Mouse (Mus musculus) kidney, embryonic 16.5 days (tissue): ENCODE measurements at regions not wholly inside any gene's neighbourhood (a gene's known extent, or its start where the extent isn't known, plus 50 kb on each side); places are given as distances from the start of the nearest gene placed in this dataset.

Source experiments
- ATAC-seq: fragments of 200-750 bp; cut with Nextera tagmentation; 2 replicates; pipeline ENCODE4 v1.8.0; 2017; ENCODE audit warnings: moderate TSS enrichment; ENCODE audit not compliant: low FRiP score, low TSS enrichment
- H3K27ac ChIP-seq: fragments of 300-500 bp; sonication (generic); 2 replicates; pipeline ENCODE4 v1.5.1; 2014; ENCODE audit warnings: low read length
- H3K27me3 ChIP-seq: fragments of 300-500 bp; sonication (generic); 2 replicates; pipeline ENCODE4 v1.6.1; 2014; ENCODE audit warnings: low read length, control low read depth, mixed read lengths; ENCODE audit not compliant: insufficient read depth
- H3K36me3 ChIP-seq: fragments of 300-500 bp; sonication (generic); 2 replicates; pipeline ENCODE4 v1.6.1; 2014; ENCODE audit warnings: low read length, control low read depth, mixed read lengths; ENCODE audit not compliant: insufficient read depth
- H3K4me1 ChIP-seq: fragments of 300-500 bp; sonication (generic); 2 replicates; pipeline ENCODE4 v1.6.1; 2014; ENCODE audit warnings: low read length, control low read depth, mixed read lengths; ENCODE audit not compliant: insufficient read depth
- H3K4me2 ChIP-seq: fragments of 300-500 bp; sonication (generic); replicated peaks from 2 replicates; pipeline ENCODE4 v1.6.1; 2014; ENCODE audit warnings: low read depth, low read length
- H3K4me3 ChIP-seq: fragments of 300-500 bp; sonication (generic); 2 replicates; pipeline ENCODE4 v1.5.1; 2014; ENCODE audit warnings: mild to moderate bottlenecking, low read length
- H3K9ac ChIP-seq: fragments of 300-500 bp; sonication (generic); replicated peaks from 2 replicates; pipeline ENCODE4 v1.6.1; 2014; ENCODE audit warnings: low read length
- H3K9me3 ChIP-seq: fragments of 300-500 bp; sonication (generic); 2 replicates; pipeline ENCODE4 v1.6.1; 2016; ENCODE audit warnings: low read length, control low read depth
- WGBS: fragments of 180-500 bp; shearing (Covaris S2); extraction: QIAGEN DNeasy Blood & Tissue Kit; methylation state at CpG from one replicate; pipeline ENCODE4 v1.1.7; 2014; 5-methylcytosine and 5-hydroxymethylcytosine counted together

DNA sequence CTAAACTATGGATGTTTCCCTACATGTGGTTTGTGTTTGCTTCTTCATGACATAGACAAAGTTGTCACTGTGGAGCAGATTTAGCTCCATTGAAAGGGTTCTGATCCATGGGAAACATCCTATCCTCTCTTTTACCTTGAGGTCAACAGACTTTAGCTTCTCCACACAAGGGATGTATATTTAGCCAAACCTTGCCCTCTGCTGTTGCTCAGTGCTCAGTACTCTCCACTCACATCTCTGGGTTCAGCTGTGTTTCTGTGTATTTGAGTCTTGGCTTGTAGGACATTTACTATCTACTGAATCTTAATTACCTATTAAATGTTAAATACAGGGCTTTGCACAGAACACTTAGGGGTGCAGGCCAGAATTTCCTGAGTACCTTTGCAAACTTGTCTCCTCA lies 503.5 kb downstream of the Inhba start:
- no peak overlapping the region for H3K9ac ChIP-seq
- no peak overlapping the region for H3K4me2 ChIP-seq
- no peaks in the 10 kb centered on the region for H3K27me3 ChIP-seq
- H3K27ac ChIP-seq = no peak overlapping the region
- no peak for ATAC-seq
- no peaks in the 10 kb centered on the region for H3K4me1 ChIP-seq
- no peaks in the 10 kb centered on the region for H3K9me3 ChIP-seq
- H3K4me3 ChIP-seq = no peak overlapping the region
- H3K36me3 ChIP-seq = no peaks in the 10 kb centered on the region

- no peak overlapping the region for H3K9ac ChIP-seq
- no peak overlapping the region for H3K4me2 ChIP-seq
- H3K4me3 ChIP-seq = no peak overlapping the region
- no peaks in the 10 kb centered on the region for H3K36me3 ChIP-seq
- no peak overlapping the region for H3K27ac ChIP-seq
- 41% methylated on average over 5 of the region's 5 CpGs for WGBS
- no peaks in the 10 kb centered on the region for H3K9me3 ChIP-seq
- no peaks in the 10 kb centered on the region for H3K27me3 ChIP-seq
- no peak for ATAC-seq
- H3K4me1 ChIP-seq = no peaks in the 10 kb centered on the region
Measured at GRCm38 (mm10) chr13:16529036-16529435, 517.4 kb downstream of the Inhba start.

DNA sequence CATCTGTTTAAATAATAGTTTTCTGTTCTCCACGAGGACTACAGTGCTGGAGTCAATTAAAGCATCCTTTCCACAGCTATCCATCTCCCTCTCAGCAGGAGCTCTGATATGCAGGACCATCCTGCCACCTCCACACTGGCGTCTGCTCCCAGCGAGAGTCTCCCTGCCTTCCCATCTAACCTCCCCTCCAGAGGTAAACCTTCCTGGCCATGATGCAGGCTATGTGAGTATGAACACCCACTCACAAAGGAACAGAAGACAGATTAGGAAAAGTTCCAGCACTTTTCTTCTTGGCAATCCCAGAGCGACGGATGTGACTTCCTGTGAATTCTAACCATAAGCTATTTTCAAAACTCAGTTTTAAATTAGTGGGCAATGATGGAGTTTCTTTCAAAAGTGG lies 532.1 kb downstream of the Inhba start:
- Histone ChIP-seq H3K9me3 (no peaks in the 10 kb centered on the region), H3K27me3 (no peaks in the 10 kb centered on the region), H3K4me3 (no peak overlapping the region), H3K36me3 (no peaks in the 10 kb centered on the region), H3K27ac (no peak overlapping the region), H3K4me2 (no peak overlapping the region), H3K4me1 (no peaks in the 10 kb centered on the region), H3K9ac (no peak overlapping the region)
- WGBS = 66% methylated on average over 5 of the region's 5 CpGs
- no peak for ATAC-seq

GRCm38 (mm10) chr13:16550060-16550459 lies 538.4 kb downstream of the Inhba start:
- Histone ChIP-seq H3K4me3 (no peak overlapping the region), H3K36me3 (no peaks in the 10 kb centered on the region), H3K9me3 (no peaks in the 10 kb centered on the region), H3K4me1 (no peaks in the 10 kb centered on the region), H3K27me3 (no peaks in the 10 kb centered on the region), H3K4me2 (no peak overlapping the region), H3K27ac (no peak overlapping the region), H3K9ac (no peak overlapping the region)
- ATAC-seq = no peak

- H3K36me3 ChIP-seq = no peaks in the 10 kb centered on the region
- WGBS = 47% methylated on average over 1 of the region's 1 CpGs
- H3K4me2 ChIP-seq = no peak overlapping the region
- ATAC-seq = peak; percentile 63
- H3K4me3 ChIP-seq = no peak overlapping the region
- H3K9me3 ChIP-seq = no peaks in the 10 kb centered on the region
- no peaks in the 10 kb centered on the region for H3K4me1 ChIP-seq
- no peak overlapping the region for H3K9ac ChIP-seq
- no peak overlapping the region for H3K27ac ChIP-seq
- no peaks in the 10 kb centered on the region for H3K27me3 ChIP-seq
Measured at GRCm38 (mm10) chr13:16564988-16565387, 553.3 kb downstream of the Inhba start.

DNA sequence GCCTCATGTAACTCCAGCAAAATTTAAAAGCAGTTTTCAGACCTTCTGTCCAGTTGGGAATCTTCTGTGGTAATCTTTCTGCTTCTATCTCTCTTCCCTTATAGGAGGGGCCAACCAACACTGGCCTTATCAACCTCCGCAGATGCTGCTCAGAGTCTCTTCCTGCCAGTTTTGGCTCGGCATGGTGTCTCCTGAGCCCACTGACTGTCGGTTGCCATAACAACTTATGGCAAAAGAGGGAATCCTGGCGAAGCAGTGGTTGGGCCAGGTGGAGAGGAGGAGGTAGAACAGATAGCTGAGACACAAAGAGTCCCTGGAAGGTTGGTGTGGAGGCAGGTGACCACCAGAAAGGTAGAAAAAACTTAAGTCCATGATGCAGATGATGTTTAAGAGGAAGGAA lies 562.4 kb downstream of the Inhba start:
- no peak for ATAC-seq
- Histone ChIP-seq H3K27ac (no peak overlapping the region), H3K4me1 (no peaks in the 10 kb centered on the region), H3K27me3 (no peaks in the 10 kb centered on the region), H3K36me3 (no peaks in the 10 kb centered on the region), H3K9me3 (no peaks in the 10 kb centered on the region), H3K4me3 (no peak overlapping the region), H3K4me2 (no peak overlapping the region), H3K9ac (no peak overlapping the region)
- WGBS = 47% methylated on average over 4 of the region's 4 CpGs

DNA sequence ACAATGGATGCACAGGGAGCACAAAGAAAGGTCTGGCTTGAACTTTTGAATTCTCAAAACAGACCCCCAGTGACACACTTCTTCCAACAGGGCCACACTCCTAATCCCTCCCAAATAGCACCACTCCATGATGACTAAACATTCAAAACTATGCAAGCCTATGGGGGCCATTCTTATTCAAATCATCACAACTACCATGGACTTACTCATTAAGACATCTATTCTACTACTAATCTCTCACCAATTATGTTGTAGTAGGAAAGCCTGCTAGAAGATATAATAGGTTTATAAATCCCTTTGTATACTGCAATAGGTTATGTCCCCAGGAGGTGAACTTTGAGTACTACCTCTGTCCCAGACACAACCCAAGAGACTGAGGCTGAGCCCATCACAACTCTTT lies 574.6 kb downstream of the Inhba start:
- Histone ChIP-seq H3K9ac (no peak overlapping the region), H3K27me3 (no peaks in the 10 kb centered on the region), H3K27ac (no peak overlapping the region), H3K4me3 (no peak overlapping the region), H3K4me2 (no peak overlapping the region), H3K9me3 (no peaks in the 10 kb centered on the region), H3K36me3 (no peaks in the 10 kb centered on the region), H3K4me1 (no peaks in the 10 kb centered on the region)
- no peak for ATAC-seq

DNA sequence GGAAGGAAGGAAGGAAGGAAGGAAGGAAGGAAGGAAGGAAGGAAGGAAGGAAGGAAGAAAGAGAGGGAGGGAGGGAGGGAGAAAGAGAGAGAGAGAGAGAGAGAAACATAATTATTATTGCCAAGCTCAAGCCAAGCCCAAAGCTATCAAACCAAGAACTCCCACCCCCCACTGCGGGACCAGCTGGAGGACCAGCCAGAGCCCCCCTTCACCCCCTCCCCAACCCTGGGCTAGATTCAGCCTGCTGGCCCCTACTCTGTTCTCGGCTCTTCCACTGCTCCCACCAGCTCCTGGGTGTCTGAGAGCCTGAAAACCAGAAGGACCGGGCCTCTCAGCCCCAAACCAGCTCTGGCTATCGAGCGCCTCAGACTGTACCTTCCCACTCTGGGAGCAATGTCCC lies 608.1 kb downstream of the Inhba start:
- no peaks in the 10 kb centered on the region for H3K4me1 ChIP-seq
- H3K27me3 ChIP-seq = no peaks in the 10 kb centered on the region
- no peaks in the 10 kb centered on the region for H3K36me3 ChIP-seq
- WGBS = 87% methylated on average over 5 of the region's 5 CpGs
- no peak for ATAC-seq
- H3K4me2 ChIP-seq = no peak overlapping the region
- H3K9ac ChIP-seq = no peak overlapping the region
- no peak overlapping the region for H3K27ac ChIP-seq
- H3K4me3 ChIP-seq = no peak overlapping the region
- no peaks in the 10 kb centered on the region for H3K9me3 ChIP-seq

- Histone ChIP-seq H3K9ac (no peak overlapping the region), H3K4me3 (no peak overlapping the region), H3K27me3 (no peaks in the 10 kb centered on the region), H3K4me1 (no peaks in the 10 kb centered on the region), H3K4me2 (no peak overlapping the region), H3K9me3 (no peaks in the 10 kb centered on the region), H3K27ac (no peak overlapping the region), H3K36me3 (no peaks in the 10 kb centered on the region)
- WGBS = 23% methylated on average over 4 of the region's 4 CpGs
- no peak for ATAC-seq
Measured at GRCm38 (mm10) chr13:16626584-16626983, 614.9 kb downstream of the Inhba start.

- no peak overlapping the region for H3K9ac ChIP-seq
- H3K36me3 ChIP-seq = no peaks in the 10 kb centered on the region
- 42% methylated on average over 5 of the region's 5 CpGs for WGBS
- no peaks in the 10 kb centered on the region for H3K27me3 ChIP-seq
- H3K4me3 ChIP-seq = no peak overlapping the region
- no peaks in the 10 kb centered on the region for H3K9me3 ChIP-seq
- H3K27ac ChIP-seq = no peak overlapping the region
- no peak overlapping the region for H3K4me2 ChIP-seq
- H3K4me1 ChIP-seq = no peaks in the 10 kb centered on the region
- no peak for ATAC-seq
Measured at GRCm38 (mm10) chr13:16633445-16634092, 621.9 kb downstream of the Inhba start.
